Mouse (Mus musculus) cerebellum, adult 2 months (tissue): ENCODE measurements around the gene Banp. TPM values are rescaled to one million over a fixed set of nuclear protein-coding genes. Genes with fewer than 3 reads are reported as not detected.

Experiments used
- DNase-seq, 2 experiments: peaks; one replicate each; pipeline ENCODE4 v3.0.0; 2021
- H3K27ac ChIP-seq: fragments of 200-500 bp; 2 replicates; pipeline ENCODE4 v1.5.1; 2012; ENCODE audit warnings: low read length, control low read depth, inconsistent platforms; ENCODE audit not compliant: insufficient read depth
- H3K27me3 ChIP-seq: fragments of 200-500 bp; 2 replicates; pipeline ENCODE4 v1.6.1; 2012; ENCODE audit warnings: inconsistent platforms, mild to moderate bottlenecking, low read length, moderate library complexity; ENCODE audit not compliant: control insufficient read depth, insufficient read depth
- H3K4me1 ChIP-seq: fragments of 200-500 bp; 2 replicates; pipeline ENCODE4 v1.6.1; 2011; ENCODE audit warnings: low read length; ENCODE audit not compliant: control insufficient read depth, insufficient read depth
- H3K4me3 ChIP-seq: fragments of 200-500 bp; replicated peaks from 2 replicates; pipeline ENCODE3; 2011; ENCODE audit warnings: mild to moderate bottlenecking, low read depth, low read length, control low read depth; ENCODE audit not compliant: insufficient read depth
- CTCF ChIP-seq: fragments of 200-500 bp; IDR thresholded peaks from 2 replicates; pipeline ENCODE4 v1.5.1; 2011; ENCODE audit warnings: low read depth, mild to moderate bottlenecking, control low read depth, low read length, moderate library complexity, borderline replicate concordance; ENCODE audit not compliant: insufficient read depth
- POLR2A ChIP-seq: fragments of 200-500 bp; IDR thresholded peaks from 2 replicates; pipeline ENCODE4 v1.6.1; 2011; ENCODE audit warnings: low read length, control low read depth, borderline replicate concordance; ENCODE audit not compliant: insufficient read depth
- WGBS: fragments of 180-500 bp; shearing (Covaris S2); methylation state at CpG from one replicate; pipeline ENCODE4 v1.1.7; 2018; 5-methylcytosine and 5-hydroxymethylcytosine counted together
- polyA plus RNA-seq: library from polyadenylated mRNA; depleted of rRNA; stranded (reverse); fragments of >200 nt; gene quantifications from 2 replicates; pipeline ENCODE4 v1.2.3, GENCODE M21; 2012

Gene Banp
- polyA plus RNA-seq, 1 experiment = 67.1 TPM

GRCm38 (mm10) chr8:122020050-122020771 is 70.7 kb downstream of the Banp start:
- Histone ChIP-seq H3K27me3 (no peaks in the 10 kb centered on the region), H3K4me1 (peaks cover 5% of the 10 kb centered on the region), H3K27ac (no peak overlapping the region), H3K4me3 (no peak overlapping the region)
- TF ChIP-seq POLR2A (no peak), CTCF (no peak)
- DNase-seq = no peak
- WGBS = 78% methylated on average over 8 of the region's 8 CpGs

GRCm38 (mm10) chr8:122021725-122022124 is 72.2 kb downstream of the Banp start:
- 67% methylated on average over 2 of the region's 2 CpGs for WGBS
- Histone ChIP-seq H3K27ac (no peak overlapping the region), H3K4me3 (no peak overlapping the region), H3K27me3 (no peaks in the 10 kb centered on the region), H3K4me1 (peaks cover 5% of the 10 kb centered on the region)
- DNase-seq = no peak
- TF ChIP-seq CTCF (no peak), POLR2A (no peak)

GRCm38 (mm10) chr8:122022274-122022673 is 72.7 kb downstream of the Banp start:
- no peak for TF ChIP-seq CTCF
- H3K4me3 ChIP-seq = no peak overlapping the region
- H3K27me3 ChIP-seq = no peaks in the 10 kb centered on the region
- WGBS = 56% methylated on average over 6 of the region's 6 CpGs
- peaks cover 5% of the 10 kb centered on the region for H3K4me1 ChIP-seq
- H3K27ac ChIP-seq = no peak overlapping the region
- DNase-seq = no peak

GRCm38 (mm10) chr8:122022705-122023104 is 73.2 kb downstream of the Banp start:
- 41% methylated on average over 4 of the region's 4 CpGs for WGBS
- DNase-seq = no peak
- peaks cover 5% of the 10 kb centered on the region for H3K4me1 ChIP-seq
- no peak for TF ChIP-seq POLR2A
- TF ChIP-seq CTCF = no peak
- no peak overlapping the region for H3K27ac ChIP-seq
- H3K27me3 ChIP-seq = no peaks in the 10 kb centered on the region
- no peak overlapping the region for H3K4me3 ChIP-seq

DNA sequence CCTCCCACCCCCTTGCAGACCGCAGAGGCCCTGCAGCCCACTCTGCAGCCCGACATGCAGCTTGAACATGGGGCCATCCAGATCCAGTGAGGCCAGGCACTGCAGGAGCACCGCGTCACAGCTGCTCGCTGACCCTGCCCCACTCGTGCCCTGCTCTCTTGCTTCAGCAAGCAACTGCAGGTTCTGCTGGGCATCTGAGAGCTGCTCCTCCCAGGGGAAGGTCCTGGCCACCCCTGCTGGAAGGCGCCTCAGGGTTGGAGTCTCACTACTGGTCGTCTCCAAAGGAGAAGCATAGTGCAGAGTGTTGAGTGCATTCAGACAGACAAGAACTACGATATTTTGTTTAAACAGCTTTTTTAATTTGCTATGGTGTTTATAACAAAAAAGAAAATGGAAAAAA is 76.0 kb downstream of the Banp start:
- Histone ChIP-seq H3K4me3 (no peak overlapping the region), H3K4me1 (peaks cover 17% of the 10 kb centered on the region), H3K27ac (no peak overlapping the region), H3K27me3 (no peaks in the 10 kb centered on the region)
- WGBS = 81% methylated on average over 9 of the region's 9 CpGs
- no peak for DNase-seq
- TF ChIP-seq CTCF (no peak), POLR2A (no peak)

DNA sequence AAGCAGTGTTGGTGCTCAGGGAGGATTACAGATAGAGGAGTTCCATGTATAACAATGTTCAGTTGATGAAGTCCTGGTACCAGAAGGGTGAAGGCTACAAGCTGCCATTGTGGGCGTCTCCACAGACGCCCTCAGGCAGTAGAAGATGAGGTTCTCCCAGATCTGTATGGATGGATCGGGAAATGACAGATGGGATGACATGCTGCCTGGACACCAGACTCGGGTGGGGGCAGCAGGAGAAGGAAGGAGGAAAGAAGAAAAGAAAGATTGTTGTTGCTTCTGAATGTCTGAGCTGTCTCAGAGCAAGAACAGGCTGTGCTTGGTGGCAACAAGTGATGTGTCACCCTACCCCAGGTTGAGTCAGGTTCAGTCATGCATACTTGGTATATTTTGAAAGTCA is 78.6 kb downstream of the Banp start:
- WGBS = 57% methylated on average over 4 of the region's 4 CpGs
- DNase-seq = no peak
- peaks cover 27% of the 10 kb centered on the region for H3K4me1 ChIP-seq
- no peak overlapping the region for H3K4me3 ChIP-seq
- no peak overlapping the region for H3K27ac ChIP-seq
- TF ChIP-seq CTCF (no peak), POLR2A (no peak)
- H3K27me3 ChIP-seq = no peaks in the 10 kb centered on the region

DNA sequence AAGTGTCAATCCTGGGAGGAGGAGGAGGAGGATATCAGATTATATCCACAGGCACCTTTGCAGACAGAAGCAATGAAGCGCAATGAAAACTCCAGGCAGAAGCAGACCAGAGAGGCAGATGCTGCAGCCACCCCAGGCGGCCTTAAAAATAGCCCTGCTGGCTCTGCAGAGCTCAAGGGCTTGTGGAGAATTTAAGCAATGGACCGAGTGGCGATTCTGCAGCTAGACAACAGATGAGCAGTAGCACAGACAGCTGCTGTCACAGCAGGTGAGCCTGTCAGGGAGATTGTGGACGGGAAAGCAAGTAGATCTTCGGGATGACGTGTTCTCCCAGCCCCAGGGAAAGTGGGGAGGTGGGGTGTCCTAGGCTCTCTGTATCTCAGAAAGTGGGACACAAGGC is 81.4 kb downstream of the Banp start:
- TF ChIP-seq CTCF (no peak), POLR2A (no peak)
- H3K4me3 ChIP-seq = no peak overlapping the region
- DNase-seq = peak; percentile 65
- no peak overlapping the region for H3K27ac ChIP-seq
- H3K4me1 ChIP-seq = peaks cover 27% of the 10 kb centered on the region
- WGBS = 6% methylated on average over 7 of the region's 7 CpGs
- H3K27me3 ChIP-seq = no peaks in the 10 kb centered on the region

DNA sequence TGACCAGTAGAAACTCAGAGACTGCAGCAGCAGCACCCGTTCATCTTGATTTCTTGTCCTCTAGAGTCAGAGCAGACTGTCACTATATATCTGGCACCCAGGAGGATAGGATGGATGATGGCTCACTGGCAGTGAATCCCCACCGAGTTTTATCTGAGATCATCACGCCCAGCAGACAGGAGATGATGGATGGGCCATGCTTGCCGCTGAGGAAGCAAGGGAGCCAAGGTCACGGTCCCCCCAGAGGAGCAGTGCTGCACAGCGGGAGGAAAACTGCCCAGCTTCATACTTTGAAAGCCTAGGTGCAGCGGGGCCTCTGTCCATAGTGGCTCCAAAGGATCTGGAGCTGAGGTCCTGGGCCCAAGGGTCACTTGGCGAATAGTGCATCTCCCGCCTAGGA is 83.2 kb downstream of the Banp start:
- 73% methylated on average over 9 of the region's 9 CpGs for WGBS

GRCm38 (mm10) chr8:122035543-122035942 is 86.0 kb downstream of the Banp start:
- Histone ChIP-seq H3K4me1 (peaks cover 9% of the 10 kb centered on the region), H3K27me3 (no peaks in the 10 kb centered on the region), H3K27ac (no peak overlapping the region), H3K4me3 (no peak overlapping the region)
- TF ChIP-seq CTCF (no peak), POLR2A (no peak)
- WGBS = 63% methylated on average over 7 of the region's 7 CpGs
- no peak for DNase-seq

More for the DNA sequence above, 83.2 kb downstream of the Banp start:
- Histone ChIP-seq H3K4me1 (peaks cover 27% of the 10 kb centered on the region), H3K27me3 (no peaks in the 10 kb centered on the region), H3K27ac (no peak overlapping the region), H3K4me3 (no peak overlapping the region)
- no peak for DNase-seq
- TF ChIP-seq CTCF = no peak
- no peak for TF ChIP-seq POLR2A
